Mouse (Mus musculus) embryo, embryonic 10.5 days (tissue): ENCODE data around the gene Msi1.

Experiments used
- DNase-seq: peaks from one replicate; pipeline ENCODE4 v3.0.0-alpha.2; 2015; ENCODE audit warnings: low spot score

Gene Msi1

GRCm38 (mm10) chr5:115469791-115470190, 40.4 kb downstream of the Msi1 start:
- DNase-seq = no peak

GRCm38 (mm10) chr5:115470766-115471531, 41.5 kb downstream of the Msi1 start:
- peak; percentile 86 for DNase-seq

GRCm38 (mm10) chr5:115473191-115473590, 43.8 kb downstream of the Msi1 start:
- DNase-seq = no peak

- no peak for DNase-seq
Measured at GRCm38 (mm10) chr5:115474174-115474828, 44.9 kb downstream of the Msi1 start.

GRCm38 (mm10) chr5:115475337-115476106, 46.1 kb downstream of the Msi1 start:
- peak; percentile 85 for DNase-seq

- no peak for DNase-seq
Measured at GRCm38 (mm10) chr5:115476107-115476727, 46.8 kb downstream of the Msi1 start.

GRCm38 (mm10) chr5:115479561-115479960, 50.2 kb downstream of the Msi1 start:
- DNase-seq = no peak

GRCm38 (mm10) chr5:115480101-115480500, 50.7 kb downstream of the Msi1 start:
- DNase-seq = no peak

- no peak for DNase-seq
Measured at GRCm38 (mm10) chr5:115482390-115483265, 53.2 kb downstream of the Msi1 start.

- no peak for DNase-seq
Measured at GRCm38 (mm10) chr5:115483385-115483784, 54.0 kb downstream of the Msi1 start.

- peak; percentile 99 for DNase-seq
Measured at GRCm38 (mm10) chr5:115483947-115484920, 54.8 kb downstream of the Msi1 start, which contains the start of gene Sirt4. Gene Sirt4, minus strand, starts transcription at chr5:115484725.

GRCm38 (mm10) chr5:115484996-115485395, 55.6 kb downstream of the Msi1 start:
- DNase-seq = no peak

GRCm38 (mm10) chr5:115485489-115486205, 56.2 kb downstream of the Msi1 start:
- no peak for DNase-seq

- no peak for DNase-seq
Measured at GRCm38 (mm10) chr5:115486726-115487125, 57.3 kb downstream of the Msi1 start.

GRCm38 (mm10) chr5:115487353-115487752, 58.0 kb downstream of the Msi1 start:
- no peak for DNase-seq

- DNase-seq = no peak
Measured at GRCm38 (mm10) chr5:115487942-115488580, 58.7 kb downstream of the Msi1 start.

- peak; percentile 95 for DNase-seq
Measured at GRCm38 (mm10) chr5:115488841-115489698, 59.7 kb downstream of the Msi1 start.
